Mouse (Mus musculus) embryonic facial prominence, embryonic 14.5 days (tissue): ENCODE measurements around the gene Obp2a. TPM values are rescaled to one million over a fixed set of nuclear protein-coding genes. Genes with fewer than 3 reads are reported as not detected.

Source experiments
- ATAC-seq: fragments of 200-750 bp; cut with Nextera tagmentation; 2 replicates; pipeline ENCODE4 v1.8.0; 2017; ENCODE audit warnings: low read depth, moderate number of reproducible peaks, moderate TSS enrichment
- DNase-seq: peaks from one replicate; pipeline ENCODE4 v3.0.0-alpha.2; 2015; ENCODE audit warnings: low spot score
- H3K27ac ChIP-seq: fragments of 300-500 bp; sonication (generic); replicated peaks from 2 replicates; pipeline ENCODE4 v1.5.1; 2014; ENCODE audit warnings: low read depth, mild to moderate bottlenecking, low read length, moderate library complexity
- H3K27me3 ChIP-seq: fragments of 300-500 bp; sonication (generic); replicated peaks from 2 replicates; pipeline ENCODE4 v1.6.1; 2014; ENCODE audit warnings: low read length; ENCODE audit not compliant: control insufficient read depth, insufficient read depth
- H3K36me3 ChIP-seq: fragments of 300-500 bp; sonication (generic); 2 replicates; pipeline ENCODE4 v1.6.1; 2014; ENCODE audit warnings: low read length, mixed read lengths; ENCODE audit not compliant: control insufficient read depth, insufficient read depth
- H3K4me1 ChIP-seq: fragments of 300-500 bp; sonication (generic); 2 replicates; pipeline ENCODE4 v1.6.1; 2014; ENCODE audit warnings: antibody characterized with exemption, low read length; ENCODE audit not compliant: control insufficient read depth, insufficient read depth
- H3K4me2 ChIP-seq: fragments of 300-500 bp; sonication (generic); 2 replicates; pipeline ENCODE4 v1.6.1; 2014; ENCODE audit warnings: low read depth, mild to moderate bottlenecking, low read length, moderate library complexity, mixed read lengths
- H3K4me3 ChIP-seq: fragments of 300-500 bp; sonication (generic); 2 replicates; pipeline ENCODE4 v1.5.1; 2014; ENCODE audit warnings: low read depth, mild to moderate bottlenecking, low read length
- H3K9ac ChIP-seq: fragments of 300-500 bp; sonication (generic); 2 replicates; pipeline ENCODE4 v1.6.1; 2014; ENCODE audit warnings: low read depth, mild to moderate bottlenecking, low read length, moderate library complexity, mixed read lengths
- H3K9me3 ChIP-seq: fragments of 300-500 bp; sonication (generic); 2 replicates; pipeline ENCODE4 v1.6.1; 2016; ENCODE audit warnings: low read length; ENCODE audit not compliant: control insufficient read depth
- WGBS: fragments of 180-500 bp; shearing (Covaris S2); extraction: QIAGEN DNeasy Blood & Tissue Kit; methylation state at CpG from one replicate; pipeline ENCODE4 v1.1.7; 2014; 5-methylcytosine and 5-hydroxymethylcytosine counted together
- polyA plus RNA-seq: library from polyadenylated mRNA; unstranded; fragments of >200 nt; fragmentation: Nextera tagmentation; extraction: Ambion mirVana; gene quantifications from 2 replicates; pipeline ENCODE4 v1.2.1, GENCODE M21; 2014

The Obp2a gene
- polyA plus RNA-seq, 1 experiment from 2014 or later, result not detected

GRCm38 (mm10) chr2:25664125-25664524 is 35.7 kb upstream of the Obp2a start:
- DNase-seq (no peak), ATAC-seq (no peak)
- no peaks in the 10 kb centered on the region for H3K9me3 ChIP-seq
- H3K36me3 ChIP-seq, result no peaks in the 10 kb centered on the region
- no peaks in the 10 kb centered on the region for H3K4me1 ChIP-seq
- H3K9ac ChIP-seq, result no peak overlapping the region
- H3K4me2 ChIP-seq, result no peak overlapping the region
- WGBS, result 64% methylated on average over 5 of the region's 5 CpGs
- no peak overlapping the region for H3K27ac ChIP-seq
- H3K27me3 ChIP-seq, result no peaks in the 10 kb centered on the region
- no peak overlapping the region for H3K4me3 ChIP-seq

GRCm38 (mm10) chr2:25666516-25666915 is 33.3 kb upstream of the Obp2a start:
- no peaks in the 10 kb centered on the region for H3K27me3 ChIP-seq
- no peaks in the 10 kb centered on the region for H3K9me3 ChIP-seq
- no peak overlapping the region for H3K27ac ChIP-seq
- H3K4me2 ChIP-seq, result no peak overlapping the region
- no peak overlapping the region for H3K9ac ChIP-seq
- no peak overlapping the region for H3K4me3 ChIP-seq
- ATAC-seq (no peak), DNase-seq (no peak)
- no peaks in the 10 kb centered on the region for H3K4me1 ChIP-seq
- 57% methylated on average over 1 of the region's 1 CpGs for WGBS
- no peaks in the 10 kb centered on the region for H3K36me3 ChIP-seq

GRCm38 (mm10) chr2:25676486-25676885 is 23.4 kb upstream of the Obp2a start, which contains the start of gene Lcn6:
Gene Lcn6 (plus strand): TSS chr2:25676786.
- Histone ChIP-seq H3K4me2 (no peak within 1 kb of the TSS), H3K4me1 (no peaks in the 10 kb centered on the region), H3K36me3 (no peaks in the 10 kb centered on the region), H3K9me3 (no peaks in the 10 kb centered on the region), H3K4me3 (no peak within 1 kb of the TSS), H3K27ac (no peak within 1 kb of the TSS), H3K9ac (no peak within 1 kb of the TSS), H3K27me3 (no peaks in the 10 kb centered on the region)
- 87% methylated on average over 3 of the region's 3 CpGs for WGBS
- no peak for DNase-seq
- ATAC-seq, result no peak

GRCm38 (mm10) chr2:25679559-25679958 is 20.3 kb upstream of the Obp2a start:
- Histone ChIP-seq H3K4me2 (no peak overlapping the region), H3K27ac (no peak overlapping the region), H3K36me3 (no peaks in the 10 kb centered on the region), H3K4me3 (no peak overlapping the region), H3K4me1 (no peaks in the 10 kb centered on the region), H3K27me3 (no peaks in the 10 kb centered on the region), H3K9me3 (no peaks in the 10 kb centered on the region), H3K9ac (no peak overlapping the region)
- DNase-seq, result no peak
- no peak for ATAC-seq
- 83% methylated on average over 6 of the region's 6 CpGs for WGBS

- Histone ChIP-seq H3K4me3 (no peak within 1 kb of the TSS), H3K27me3 (no peaks in the 10 kb centered on the region), H3K27ac (no peak within 1 kb of the TSS), H3K4me2 (no peak within 1 kb of the TSS), H3K4me1 (no peaks in the 10 kb centered on the region), H3K9ac (no peak within 1 kb of the TSS), H3K36me3 (no peaks in the 10 kb centered on the region), H3K9me3 (no peaks in the 10 kb centered on the region)
- ATAC-seq (no peak), DNase-seq (no peak)
- WGBS, result 68% methylated on average over 2 of the region's 2 CpGs
Observed at GRCm38 (mm10) chr2:25682426-25682825, 17.4 kb upstream of the Obp2a start, which contains the start of gene Lcn10. Gene Lcn10 (plus strand): TSS chr2:25682726.

- WGBS, result 60% methylated on average over 4 of the region's 4 CpGs
- no peaks in the 10 kb centered on the region for H3K27me3 ChIP-seq
- H3K4me2 ChIP-seq, result no peak overlapping the region
- ATAC-seq, result no peak
- no peak overlapping the region for H3K27ac ChIP-seq
- H3K4me1 ChIP-seq, result no peaks in the 10 kb centered on the region
- no peaks in the 10 kb centered on the region for H3K9me3 ChIP-seq
- no peaks in the 10 kb centered on the region for H3K36me3 ChIP-seq
- H3K4me3 ChIP-seq, result no peak overlapping the region
- no peak for DNase-seq
- no peak overlapping the region for H3K9ac ChIP-seq
Observed at GRCm38 (mm10) chr2:25686941-25687340, 12.9 kb upstream of the Obp2a start.

GRCm38 (mm10) chr2:25694605-25695004 is 5.2 kb upstream of the Obp2a start:
- Histone ChIP-seq H3K27me3 (no peaks in the 10 kb centered on the region), H3K4me3 (no peak overlapping the region), H3K27ac (no peak overlapping the region), H3K4me1 (no peaks in the 10 kb centered on the region), H3K36me3 (no peaks in the 10 kb centered on the region), H3K4me2 (no peak overlapping the region), H3K9ac (no peak overlapping the region), H3K9me3 (no peaks in the 10 kb centered on the region)
- ATAC-seq, result no peak
- peak; percentile 42 for DNase-seq

GRCm38 (mm10) chr2:25696951-25697350 is 2.9 kb upstream of the Obp2a start:
- H3K4me3 ChIP-seq, result no peak overlapping the region
- ATAC-seq, result no peak
- 53% methylated on average over 4 of the region's 4 CpGs for WGBS

GRCm38 (mm10) chr2:25698696-25699095 is 1.1 kb upstream of the Obp2a start:
- H3K4me3 ChIP-seq, result no peak overlapping the region
- no peak for ATAC-seq
- no peaks in the 10 kb centered on the region for H3K9me3 ChIP-seq
- no peak overlapping the region for H3K27ac ChIP-seq
- no peaks in the 10 kb centered on the region for H3K36me3 ChIP-seq
- no peak overlapping the region for H3K4me2 ChIP-seq
- H3K27me3 ChIP-seq, result no peaks in the 10 kb centered on the region
- DNase-seq, result no peak
- no peak overlapping the region for H3K9ac ChIP-seq
- no peaks in the 10 kb centered on the region for H3K4me1 ChIP-seq
- WGBS, result 89% methylated on average over 2 of the region's 2 CpGs

More at GRCm38 (mm10) chr2:25696951-25697350, 2.9 kb upstream of the Obp2a start:
- Histone ChIP-seq H3K9ac (no peak overlapping the region), H3K27ac (no peak overlapping the region), H3K4me1 (no peaks in the 10 kb centered on the region), H3K36me3 (no peaks in the 10 kb centered on the region), H3K9me3 (no peaks in the 10 kb centered on the region), H3K4me2 (no peak overlapping the region), H3K27me3 (no peaks in the 10 kb centered on the region)
- DNase-seq, result no peak
